Mouse (Mus musculus) frontal cortex, postnatal 36 days (tissue): ENCODE results near the gene Cluh.
A peak's percentile ranks its signal among the peaks of the same experiment; 100 is the strongest.

Source experiments
- DNase-seq, 2 experiments: peaks; one replicate each; pipeline ENCODE4 v3.0.0; 2022; ENCODE audit warnings: low spot score in 2 of 2

Cluh gene

GRCm38 (mm10) chr11:74647966-74648365, 1.3 kb upstream of the Cluh start:
- no peak for DNase-seq

DNA sequence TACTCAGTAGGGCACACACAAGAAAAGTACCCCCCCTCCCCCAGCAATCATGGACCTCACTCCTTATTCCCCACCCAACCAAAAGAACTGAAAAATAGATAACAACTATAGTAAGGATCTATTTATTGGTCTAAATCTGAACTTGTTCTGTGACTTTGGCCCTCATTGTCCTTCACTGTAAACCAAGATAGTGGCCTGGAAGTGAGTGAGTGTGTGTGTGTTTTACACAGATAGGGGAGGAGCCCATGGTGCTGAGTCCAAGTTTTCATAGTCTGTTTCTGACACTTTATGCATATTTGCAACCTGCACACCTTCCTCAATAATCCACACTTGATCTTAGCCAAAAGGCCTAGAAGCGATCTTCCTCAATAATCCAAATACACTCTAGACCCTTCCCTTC, 619 bp upstream of the Cluh start:
- no peak for DNase-seq

- peak; percentile 31 to 42 for DNase-seq
These were observed 604 bp downstream of the Cluh start for GRCm38 (mm10) chr11:74649647-74650551.

DNA sequence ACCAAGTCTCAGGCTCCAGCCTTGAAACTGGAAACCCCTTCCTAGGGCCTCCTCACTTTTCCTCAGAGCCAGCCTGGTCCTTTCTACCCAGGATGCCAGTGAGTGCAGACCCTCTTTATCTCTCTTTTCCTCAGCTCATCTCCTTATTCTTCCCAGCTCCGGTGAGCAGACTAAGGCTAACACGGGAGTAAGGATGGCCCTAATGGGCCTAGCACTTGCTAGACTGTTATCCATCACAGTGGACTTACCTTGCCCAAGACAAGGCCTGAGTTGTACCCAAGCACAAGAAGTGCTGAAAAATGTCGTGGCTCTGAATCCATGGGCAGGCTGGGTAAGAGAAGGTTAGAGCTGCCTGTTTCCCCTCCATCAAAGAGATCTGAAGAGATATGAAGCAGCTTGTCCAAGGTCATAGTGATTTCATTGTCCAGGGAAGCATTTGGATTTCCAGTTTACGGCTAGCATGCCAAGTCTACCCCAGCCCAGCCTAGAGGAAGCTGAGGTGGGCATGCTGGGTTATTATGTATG, 1.3 kb downstream of the Cluh start:
- no peak for DNase-seq

- DNase-seq, result peak in 1 of 2 experiments; percentile 44
These were observed 3.5 kb downstream of the Cluh start for GRCm38 (mm10) chr11:74652791-74653191.

DNA sequence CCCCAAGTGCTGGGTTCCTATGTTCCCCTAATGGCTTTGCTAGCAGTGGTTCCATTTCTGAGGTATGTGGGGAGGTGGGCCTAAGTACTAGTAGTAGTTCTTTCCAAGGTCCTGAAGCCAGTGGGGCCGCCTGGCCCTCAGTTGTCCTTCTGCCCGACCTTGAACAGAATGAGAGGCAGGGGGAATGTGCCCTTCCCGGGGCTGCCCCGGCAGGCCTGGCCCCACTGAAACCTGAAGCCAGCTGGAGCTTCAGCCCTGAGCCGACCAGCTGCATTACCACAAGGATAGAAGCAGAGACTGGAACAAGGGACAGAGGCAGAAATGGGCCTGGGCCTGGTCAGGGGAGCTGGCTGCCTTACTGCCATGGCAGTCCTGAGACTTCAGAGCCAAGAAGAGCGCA, 4.1 kb downstream of the Cluh start:
- DNase-seq, result no peak

DNA sequence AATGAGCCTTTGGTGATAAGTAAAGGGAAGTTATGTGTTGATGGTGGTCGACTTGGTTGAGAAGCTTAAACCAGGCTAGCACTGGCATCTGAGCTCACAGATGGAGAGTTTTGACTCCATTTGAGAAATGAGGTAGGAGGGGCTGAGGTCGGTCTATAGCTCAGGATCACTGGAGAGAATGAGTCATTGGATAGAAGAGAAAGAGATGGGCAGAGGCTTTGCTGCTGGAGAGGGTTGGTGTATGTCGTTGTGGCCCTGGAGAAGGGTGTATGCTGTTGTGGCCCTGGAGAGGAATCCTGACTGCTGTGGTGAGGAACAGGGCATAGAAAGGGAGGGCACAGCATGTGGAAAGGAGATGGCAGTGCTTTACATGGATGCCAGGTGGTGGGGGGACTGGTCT, 6.6 kb downstream of the Cluh start:
- no peak for DNase-seq

GRCm38 (mm10) chr11:74660336-74660735, 11.0 kb downstream of the Cluh start:
- DNase-seq, result no peak

DNA sequence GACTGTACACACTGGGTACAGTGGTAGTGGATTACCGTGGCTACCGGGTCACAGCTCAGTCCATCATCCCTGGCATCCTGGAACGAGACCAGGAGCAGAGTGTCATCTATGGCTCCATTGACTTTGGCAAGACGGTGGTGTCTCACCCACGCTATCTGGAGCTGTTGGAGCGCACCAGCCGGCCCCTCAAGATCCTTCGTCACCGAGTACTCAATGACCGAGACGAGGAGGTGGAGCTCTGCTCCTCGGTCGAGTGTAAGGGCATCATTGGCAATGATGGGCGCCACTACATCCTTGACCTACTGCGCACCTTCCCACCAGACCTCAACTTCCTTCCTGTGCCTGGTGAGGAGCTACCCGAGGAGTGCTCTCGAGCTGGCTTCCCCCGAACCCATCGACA, 12.3 kb downstream of the Cluh start:
- DNase-seq, result no peak

GRCm38 (mm10) chr11:74662221-74662620, 12.9 kb downstream of the Cluh start:
- DNase-seq, result no peak

GRCm38 (mm10) chr11:74664279-74664678, 15.0 kb downstream of the Cluh start:
- DNase-seq, result no peak

- DNase-seq, result no peak
These were observed 15.6 kb downstream of the Cluh start for GRCm38 (mm10) chr11:74664906-74665305.

DNA sequence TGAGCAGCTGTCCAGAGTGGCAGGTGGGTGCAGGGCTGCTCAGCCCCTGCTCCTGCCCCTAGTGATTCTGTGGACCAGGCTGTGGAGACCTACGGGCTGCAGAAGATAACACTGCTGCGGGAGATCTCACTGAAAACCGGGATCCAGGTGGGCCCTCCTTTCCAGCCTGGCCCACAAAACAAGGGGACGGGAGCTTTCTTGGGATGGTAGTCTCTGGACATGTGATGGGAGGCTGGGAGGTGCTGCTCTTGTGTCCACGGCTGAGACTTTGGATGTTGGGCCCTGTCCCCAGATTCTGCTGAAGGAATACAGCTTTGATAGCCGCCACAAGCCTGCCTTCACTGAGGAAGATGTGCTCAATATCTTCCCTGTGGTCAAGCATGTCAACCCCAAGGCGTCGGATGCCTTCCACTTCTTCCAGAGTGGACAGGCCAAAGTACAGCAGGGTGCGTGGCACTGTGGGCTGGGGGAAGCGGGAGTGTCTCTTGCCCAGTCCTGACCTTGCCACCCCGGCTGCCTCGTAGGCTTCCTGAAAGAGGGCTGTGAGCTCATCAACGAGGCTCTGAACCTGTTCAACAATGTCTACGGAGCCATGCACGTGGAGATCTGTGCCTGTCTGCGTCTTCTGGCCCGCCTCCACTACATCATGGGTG, 16.5 kb downstream of the Cluh start:
- DNase-seq, result no peak

DNA sequence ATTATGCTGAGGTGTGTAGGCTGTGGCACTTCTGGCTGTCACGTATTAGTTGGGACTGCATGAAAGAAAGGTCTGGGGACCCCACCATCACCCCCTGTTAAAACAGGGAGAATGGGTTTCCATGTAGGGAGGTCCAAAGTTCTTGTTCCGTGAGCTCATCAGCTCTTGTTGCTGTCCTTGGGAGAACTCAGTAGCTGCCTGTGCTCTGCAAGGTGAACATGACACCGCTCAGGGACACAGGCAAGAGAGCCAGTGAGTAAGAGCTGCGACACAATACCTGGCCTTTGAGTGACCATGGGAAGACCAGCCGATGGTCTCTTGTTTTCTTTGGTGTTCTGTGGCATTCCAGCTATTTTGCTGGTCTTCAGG, 17.0 kb downstream of the Cluh start:
- no peak for DNase-seq

DNA sequence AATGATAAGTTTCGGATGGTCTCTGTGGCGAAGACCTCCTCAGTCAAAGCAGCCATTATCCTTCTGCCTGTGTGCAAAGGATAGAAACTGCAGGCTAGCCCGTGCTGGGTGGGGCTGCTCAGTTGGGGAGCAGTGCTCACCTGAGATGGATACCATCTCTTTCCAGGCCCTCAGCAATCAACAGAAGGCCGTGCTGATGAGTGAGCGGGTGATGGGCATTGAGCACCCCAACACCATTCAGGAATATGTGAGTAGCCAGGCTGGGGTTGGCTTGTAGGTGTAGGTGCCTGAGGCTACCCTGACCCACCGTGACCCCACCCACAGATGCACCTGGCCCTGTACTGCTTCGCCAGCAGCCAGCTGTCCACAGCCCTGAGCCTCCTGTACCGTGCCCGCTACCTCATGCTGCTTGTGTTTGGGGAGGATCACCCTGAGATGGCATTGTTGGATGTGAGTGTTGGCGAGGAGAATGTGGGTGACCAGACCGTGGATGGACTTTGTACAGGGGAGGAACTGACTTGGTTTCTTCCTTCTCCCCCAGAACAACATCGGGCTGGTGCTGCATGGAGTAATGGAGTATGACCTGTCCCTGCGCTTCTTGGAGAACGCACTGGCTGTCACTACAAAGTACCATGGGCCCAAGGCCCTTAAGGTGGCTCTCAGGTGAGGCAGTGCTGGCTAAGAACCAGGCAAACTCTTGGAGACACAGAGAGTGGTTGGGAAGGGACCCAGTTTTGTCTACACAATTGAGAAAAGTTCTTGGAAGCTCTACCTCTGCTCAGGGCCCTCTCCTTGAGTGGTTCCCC, 17.7 kb downstream of the Cluh start:
- no peak for DNase-seq

- DNase-seq, result no peak
These were observed 18.3 kb downstream of the Cluh start for GRCm38 (mm10) chr11:74667582-74668010.

DNA sequence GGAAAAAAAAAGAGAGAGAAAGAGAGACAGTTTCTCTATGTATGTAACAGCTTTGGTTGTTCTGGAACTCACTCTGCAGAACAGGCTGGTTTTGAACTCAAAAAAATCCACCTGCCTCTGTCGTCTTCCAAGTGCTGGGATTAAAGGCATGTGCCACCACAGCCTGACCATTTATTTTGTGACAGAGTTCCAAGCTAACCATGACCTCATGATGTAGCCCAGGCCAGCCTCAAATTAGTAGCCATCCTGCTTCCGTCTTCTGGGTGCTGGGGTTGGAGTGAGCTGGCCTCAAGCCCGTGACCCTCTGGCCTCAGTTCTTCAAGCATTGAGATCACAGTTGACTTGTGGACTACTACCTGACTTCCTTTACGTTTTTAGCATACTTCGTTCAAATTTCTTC, 19.2 kb downstream of the Cluh start:
- no peak for DNase-seq

GRCm38 (mm10) chr11:74668971-74669370, 19.7 kb downstream of the Cluh start:
- DNase-seq, result no peak

DNA sequence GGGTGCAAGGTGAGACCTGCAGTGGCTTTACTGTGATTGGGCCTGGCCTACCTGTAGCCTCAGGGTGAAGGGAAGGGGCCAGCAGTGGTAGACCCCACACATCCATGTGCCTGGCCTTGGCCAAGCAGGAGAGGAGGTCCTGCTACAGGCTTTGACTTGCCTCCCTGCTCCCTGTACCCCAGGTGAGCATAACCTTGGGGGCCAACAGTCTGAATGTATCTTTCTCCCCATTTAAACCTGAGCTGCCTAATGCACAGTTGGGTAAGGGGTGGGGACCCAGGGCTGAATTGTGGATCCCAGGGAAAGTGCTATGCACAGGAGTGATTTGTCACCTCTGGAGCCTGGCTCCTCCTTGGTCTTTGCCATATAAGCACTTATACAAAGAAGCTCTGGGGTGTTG, 20.9 kb downstream of the Cluh start:
- DNase-seq, result no peak

- no peak for DNase-seq
These were observed 21.7 kb downstream of the Cluh start for GRCm38 (mm10) chr11:74671013-74671412.

DNA sequence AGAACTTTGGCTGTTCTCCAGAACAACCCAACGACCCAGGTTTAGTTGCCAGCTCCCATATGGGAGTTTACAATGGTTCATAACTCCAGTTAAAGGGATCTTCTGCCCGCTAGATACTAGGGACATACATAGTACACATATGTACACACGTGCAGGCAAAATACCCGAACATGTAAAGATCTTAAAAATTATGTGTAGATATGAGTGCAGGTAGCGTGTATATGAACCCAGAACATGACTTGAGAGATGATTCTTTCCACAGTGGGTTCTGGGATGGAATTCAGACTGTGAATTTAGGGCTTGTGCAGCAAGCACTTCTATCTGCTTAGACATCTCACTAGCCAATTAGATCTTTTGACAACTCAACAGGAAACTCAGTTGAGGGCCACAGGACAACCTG, 22.5 kb downstream of the Cluh start:
- no peak for DNase-seq

DNA sequence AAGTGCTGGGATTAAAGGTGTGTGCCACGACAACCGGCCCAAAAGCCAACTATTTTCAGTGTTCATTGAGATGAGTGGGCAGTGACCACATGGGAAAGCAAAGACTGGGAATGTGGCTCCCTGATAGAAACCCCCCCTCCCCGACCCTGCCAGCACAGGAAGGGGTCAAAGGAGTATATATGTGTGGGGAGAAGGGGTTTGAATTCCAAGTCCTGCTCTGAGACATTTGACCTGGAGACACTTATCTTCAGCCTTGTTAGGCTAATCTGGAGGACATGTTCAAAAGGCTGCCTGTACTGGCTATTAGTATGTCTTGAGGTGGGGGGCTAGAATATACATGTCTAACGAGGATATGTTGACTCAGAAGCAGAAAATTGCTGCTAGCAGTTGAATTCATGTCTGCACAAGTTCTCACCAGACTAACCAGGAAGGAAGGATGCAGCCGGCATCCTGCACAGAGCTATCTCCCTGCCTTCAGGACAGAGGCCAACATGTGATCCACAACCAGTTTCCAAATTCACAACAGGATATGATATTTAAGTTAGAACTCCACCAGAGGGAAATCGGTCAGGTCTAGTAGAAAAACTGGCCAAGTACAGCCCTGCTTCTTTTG, 23.7 kb downstream of the Cluh start:
- DNase-seq, result no peak
